Mouse (Mus musculus) CD8-positive naive resting alpha-beta T cell, adult 57 days (primary cell): Measurements from ENCODE around the gene Eef1akmt2. TPM values are rescaled to one million over a fixed set of nuclear protein-coding genes. Genes with fewer than 3 reads are reported as not detected.

Source experiments
- total RNA-seq: library from RNA; stranded (reverse); gene quantifications from one replicate; pipeline ENCODE4 v1.2.4, GENCODE M21; 2023

The Eef1akmt2 gene
- total RNA-seq = 34.7 TPM

DNA sequence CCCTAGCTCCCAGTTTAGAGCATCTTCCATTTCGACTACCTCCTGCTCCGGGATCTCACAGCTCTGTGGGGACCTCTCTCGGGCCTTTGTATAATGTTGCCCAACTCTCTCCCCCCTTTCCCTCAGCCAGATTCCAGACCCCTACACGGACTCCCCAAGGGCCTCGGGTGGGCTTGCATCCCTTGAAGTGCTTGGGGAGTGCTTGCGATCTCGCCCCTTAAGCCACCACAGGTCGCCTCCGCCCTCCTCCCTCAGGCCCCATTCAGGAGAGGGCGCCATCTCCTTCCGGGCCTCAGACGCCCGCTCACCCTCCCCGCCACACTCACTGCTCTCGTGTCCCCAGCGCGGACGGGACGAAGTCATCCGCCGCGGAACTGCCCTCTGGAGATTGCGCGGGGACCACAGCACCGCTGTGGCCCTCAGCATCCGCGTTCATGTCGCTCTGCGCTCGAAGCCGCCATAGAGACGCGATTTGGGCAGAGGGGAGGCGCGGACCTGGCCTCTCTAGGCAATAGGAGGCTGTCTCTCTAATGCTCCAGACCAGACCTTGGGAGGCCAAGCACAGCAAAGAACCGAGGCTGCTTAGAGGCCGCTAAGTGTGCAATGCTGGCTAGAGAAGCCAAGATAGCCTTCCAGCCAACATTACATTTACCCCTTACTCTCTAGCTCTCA, at the start of gene Eef1akmt2:
Eef1akmt2 (minus strand) TSS at position 501 of the 672 bp plus-strand sequence.

DNA sequence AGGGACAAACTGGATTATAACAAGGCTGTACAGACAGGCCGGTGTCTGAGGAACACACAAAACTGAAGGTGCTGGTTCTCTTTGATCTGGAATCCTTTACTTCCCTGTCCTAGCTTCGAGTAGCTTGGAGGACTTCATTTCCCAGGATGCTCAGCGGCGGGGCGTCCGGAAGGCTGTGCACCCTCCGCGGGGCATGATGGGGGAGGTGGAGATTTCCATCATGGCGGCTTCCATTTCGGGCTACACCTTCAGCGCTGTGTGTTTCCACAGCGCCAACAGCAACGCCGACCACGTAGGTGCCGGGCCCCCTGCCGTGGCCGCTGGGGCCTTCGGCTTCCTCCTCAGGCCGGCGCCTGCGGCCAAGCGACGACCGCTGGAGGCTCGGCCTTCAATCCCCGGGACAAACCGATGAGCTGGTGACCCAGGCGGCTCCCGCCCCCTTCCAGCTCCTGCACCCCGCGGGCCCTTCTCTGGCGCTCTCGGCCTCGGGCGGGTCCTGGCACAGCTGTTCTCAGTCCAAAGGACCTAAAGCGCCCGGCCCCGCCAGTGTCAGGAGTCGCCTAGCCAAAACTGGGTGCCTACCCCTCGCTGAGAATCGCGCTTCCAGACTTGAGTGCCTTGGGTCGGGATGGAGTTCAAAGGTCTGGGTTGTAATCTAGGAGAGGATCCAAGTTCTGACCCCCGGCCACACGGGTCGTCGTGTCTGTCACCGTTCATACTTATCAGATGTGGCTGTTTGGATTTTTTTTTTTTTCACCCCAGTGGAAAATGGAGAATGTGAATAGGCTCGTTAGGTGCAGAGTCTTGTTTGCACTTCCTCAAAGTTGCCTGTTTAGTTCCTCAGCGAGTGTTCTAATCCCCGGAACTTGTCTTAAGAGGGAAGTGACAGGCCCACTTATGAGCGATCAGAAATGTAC, 6.8 kb upstream of the Eef1akmt2 start, which contains the start of gene Abraxas2:
Abraxas2 (plus strand) TSS at position 184 of the 917 bp plus-strand sequence.

DNA sequence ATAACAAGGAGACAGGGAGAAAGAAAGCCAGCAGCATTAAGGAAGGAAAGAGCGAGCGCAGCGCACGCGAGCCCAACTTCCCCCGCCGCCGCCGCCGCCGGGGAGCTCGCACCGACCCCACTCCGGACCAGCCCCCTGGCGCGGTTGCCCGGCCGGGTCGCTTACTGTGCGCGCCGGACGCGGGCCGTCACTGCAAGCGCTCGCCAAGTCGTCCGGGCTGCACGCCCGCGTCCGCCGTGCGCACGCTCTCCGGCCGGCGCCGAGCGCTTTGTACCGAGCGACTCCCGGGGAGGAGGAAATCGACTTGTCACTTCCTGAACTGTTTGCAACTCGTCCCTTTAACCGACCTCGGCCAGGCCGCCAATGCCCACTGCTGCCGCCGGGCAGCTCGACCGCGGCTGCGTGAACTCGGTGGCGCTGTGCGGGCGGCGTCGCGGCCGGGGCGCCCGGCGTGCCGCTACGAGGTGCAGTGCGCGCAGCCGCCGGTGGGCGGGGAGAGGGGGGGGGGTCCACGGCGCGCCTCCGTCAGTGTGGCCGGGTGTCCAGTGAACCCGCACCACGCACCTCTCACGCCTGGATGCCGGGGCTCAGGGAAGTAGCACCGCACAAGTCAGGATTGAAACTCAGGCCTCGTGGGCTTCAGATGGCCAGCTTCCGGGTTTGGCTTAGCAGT, 38.9 kb downstream of the Eef1akmt2 start, which contains the start of gene Fam53b:
Fam53b (minus strand) TSS at position 471 of the 673 bp plus-strand sequence.

Other genes with a start within 250 kb of the Eef1akmt2 start
- 1.8 TPM for gene Lhpp, start 242.0 kb downstream of the Eef1akmt2 start, total RNA-seq
- gene Fam53b, start 38.8 kb downstream of the Eef1akmt2 start, total RNA-seq = 111 TPM
- 31.1 TPM for gene Abraxas2, start 6.6 kb upstream of the Eef1akmt2 start, total RNA-seq
- 32.7 TPM for gene Zranb1, start 78.5 kb upstream of the Eef1akmt2 start, total RNA-seq